Mouse (Mus musculus) megakaryocyte, embryonic 14.5 days (primary cell): ENCODE measurements at regions not wholly inside any gene's neighbourhood (a gene's known extent, or its start where the extent isn't known, plus 50 kb on each side); places are given as distances from the start of the nearest gene placed in this dataset.
"Not testable (repeated sequence)": the region's sequence is repeated elsewhere in the genome, so short reads cannot be mapped to it uniquely, and the experiment has no call there.

Source experiments
- H3K27me3 ChIP-seq: replicated peaks from 2 replicates; pipeline ENCODE3; 2012; ENCODE audit warnings: inconsistent platforms
- H3K36me3 ChIP-seq: replicated peaks from 2 replicates; pipeline ENCODE3; 2012; ENCODE audit warnings: low read length, inconsistent platforms, mixed read lengths
- H3K4me1 ChIP-seq: 2 replicates; pipeline ENCODE4 v1.6.1; 2012; ENCODE audit warnings: inconsistent platforms
- H3K4me3 ChIP-seq: replicated peaks from 2 replicates; pipeline ENCODE3; 2012; ENCODE audit warnings: moderate library complexity, mild to moderate bottlenecking, inconsistent platforms
- H3K9me3 ChIP-seq: 2 replicates; pipeline ENCODE4 v1.6.1; 2012; ENCODE audit warnings: inconsistent platforms
- FLI1 ChIP-seq: IDR thresholded peaks from 2 replicates; pipeline ENCODE4 v1.6.1; 2012; ENCODE audit warnings: low read length, inconsistent platforms, mixed read lengths
- GATA1 ChIP-seq: IDR thresholded peaks from 3 replicates; pipeline ENCODE4 v1.6.1; 2012; ENCODE audit warnings: mixed read lengths, low read length, inconsistent platforms, borderline replicate concordance

DNA sequence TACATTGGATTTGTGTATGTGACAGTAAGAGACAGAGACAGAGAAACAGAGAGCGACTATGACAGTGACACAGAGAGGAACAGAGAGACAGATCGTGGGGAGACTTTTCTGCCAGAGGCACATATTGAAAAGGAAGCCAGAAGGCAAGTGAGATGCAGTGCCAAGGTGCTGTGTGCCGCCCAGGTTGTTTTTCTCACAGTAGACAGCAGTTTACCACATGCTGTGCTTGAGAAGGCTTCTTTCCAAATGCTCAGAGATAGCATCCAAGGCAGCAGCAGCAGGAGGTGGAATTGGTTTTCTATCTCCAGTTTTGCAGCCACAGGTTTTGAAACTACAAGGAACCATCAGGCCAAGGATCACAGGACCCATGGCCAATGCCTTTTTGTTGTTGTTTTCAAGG, 466.5 kb downstream of the Lrfn5 start:
- Histone ChIP-seq H3K4me3 (no peak overlapping the region), H3K4me1 (no peaks in the 10 kb centered on the region), H3K36me3 (no peaks in the 10 kb centered on the region), H3K9me3 (no peaks in the 10 kb centered on the region), H3K27me3 (no peaks in the 10 kb centered on the region)
- TF ChIP-seq GATA1, result no peak
- no peak for TF ChIP-seq FLI1

DNA sequence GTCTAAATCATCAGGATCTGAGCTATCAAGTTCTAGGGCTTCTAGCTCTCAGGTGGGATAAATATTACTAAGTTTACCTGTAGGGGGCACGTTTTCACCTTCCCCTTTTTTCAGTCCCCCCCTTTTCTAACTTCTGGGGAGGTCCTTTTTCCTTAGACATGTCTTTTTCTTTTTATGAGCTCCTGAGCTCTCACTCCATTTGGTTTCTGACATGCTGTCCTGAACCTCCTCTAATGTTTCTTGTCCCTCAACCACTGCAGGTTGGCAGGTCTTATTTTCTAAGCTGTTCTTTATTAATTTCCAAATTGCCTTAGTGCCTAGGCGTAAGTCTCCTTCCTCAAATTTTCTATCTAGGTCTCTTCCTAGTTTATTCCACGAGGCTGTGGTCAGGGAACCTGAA, 470.9 kb downstream of the Lrfn5 start:
- not testable (repeated sequence) for H3K4me1 ChIP-seq, H3K9me3 ChIP-seq, H3K36me3 ChIP-seq, H3K4me3 ChIP-seq, H3K27me3 ChIP-seq

DNA sequence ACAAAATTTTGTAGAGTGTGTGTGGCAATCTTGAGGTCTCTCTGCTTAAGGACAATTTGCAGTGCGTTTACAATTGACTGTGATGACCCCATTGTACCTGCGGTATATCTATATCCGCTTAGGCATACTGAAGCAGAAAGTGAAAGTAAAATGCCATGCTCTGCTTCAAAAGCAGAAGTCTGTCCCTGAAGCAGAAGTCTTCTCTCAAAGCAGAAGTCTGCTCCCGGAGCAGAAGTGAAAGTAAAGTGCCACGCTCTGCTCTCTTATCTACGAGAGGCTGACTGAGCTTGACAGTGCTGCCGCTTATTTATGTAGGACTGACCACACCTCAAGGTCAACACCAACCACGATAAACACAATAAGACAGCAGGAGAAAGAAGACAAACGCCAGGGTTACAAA, 471.3 kb downstream of the Lrfn5 start:
- TF ChIP-seq GATA1 (no peak), FLI1 (no peak)
- Histone ChIP-seq H3K4me1 (no peaks in the 10 kb centered on the region), H3K36me3 (no peaks in the 10 kb centered on the region), H3K9me3 (0 out of 2 replicates have a peak, but pooled peaks cover 3% of the 10 kb centered on the region), H3K4me3 (peak overlapping the region; percentile 88), H3K27me3 (no peaks in the 10 kb centered on the region)

DNA sequence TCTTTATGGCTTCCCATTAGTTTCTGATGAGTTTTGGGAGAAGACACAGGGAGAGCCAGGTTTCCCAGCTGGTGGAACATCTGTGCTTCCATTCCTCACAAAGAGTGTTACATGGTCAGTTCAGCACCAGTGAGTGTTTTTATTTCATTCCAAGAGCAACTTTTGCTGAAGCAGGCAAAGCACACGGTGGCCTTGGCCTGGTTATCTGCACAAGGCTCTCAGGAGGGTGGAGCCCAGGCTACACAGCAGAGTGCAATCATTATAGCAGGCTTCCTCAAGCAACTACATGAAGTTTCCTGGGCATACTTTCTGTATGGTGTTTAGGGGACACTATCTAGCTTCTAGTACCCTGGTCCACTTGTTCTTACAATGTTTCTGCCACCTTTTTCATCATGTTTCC, 490.4 kb downstream of the Lrfn5 start:
- H3K4me3 ChIP-seq, result no peak overlapping the region
- H3K27me3 ChIP-seq, result no peaks in the 10 kb centered on the region
- H3K9me3 ChIP-seq, result peaks cover 7% of the 10 kb centered on the region; the same call in 1 of the 2 replicates
- TF ChIP-seq GATA1, result no peak
- no peaks in the 10 kb centered on the region for H3K4me1 ChIP-seq
- no peaks in the 10 kb centered on the region for H3K36me3 ChIP-seq

DNA sequence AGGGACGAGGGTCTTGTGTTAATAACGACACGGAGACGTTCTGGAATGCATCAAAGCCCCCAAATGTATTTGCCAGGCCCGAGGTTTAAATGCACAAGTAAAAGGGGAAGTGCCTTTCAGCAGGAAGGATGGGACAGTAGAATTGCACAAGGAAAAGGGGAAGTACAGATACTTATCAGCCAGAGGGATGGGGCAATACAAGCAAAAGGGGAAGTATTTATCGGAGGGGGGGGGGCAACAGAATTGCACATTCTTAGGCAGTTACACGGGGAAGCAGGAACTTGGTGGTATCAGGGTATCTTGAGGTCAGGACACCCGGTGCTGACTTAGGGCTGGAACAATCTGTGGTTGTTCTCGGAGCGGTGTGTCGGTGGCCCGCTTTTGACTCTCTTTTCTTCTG, 494.7 kb downstream of the Lrfn5 start:
- H3K4me1 ChIP-seq, H3K4me3 ChIP-seq, H3K27me3 ChIP-seq, H3K9me3 ChIP-seq, H3K36me3 ChIP-seq: not testable (repeated sequence)
